Mouse (Mus musculus) CH12.LX (cell line): Measurements from ENCODE around the gene Slc24a2. TPM values are rescaled to one million over a fixed set of nuclear protein-coding genes. Genes with fewer than 3 reads are reported as not detected.
A peak's percentile ranks its signal among the peaks of the same experiment; 100 is the strongest.

ENCODE experiments used
- DNase-seq: peaks from one replicate; pipeline ENCODE4 v3.0.0-alpha.2; 2013; ENCODE audit errors: extremely low read depth
- H3K27ac ChIP-seq: 2 replicates; pipeline ENCODE4 v1.5.1; 2012; ENCODE audit warnings: low read depth, mild to moderate bottlenecking, control low read depth, moderate library complexity; ENCODE audit not compliant: insufficient read depth
- H3K27me3 ChIP-seq: replicated peaks from 2 replicates; pipeline ENCODE3; 2012; ENCODE audit warnings: inconsistent platforms
- H3K36me3 ChIP-seq, 2 experiments: replicated peaks in 1 of 2; 2 replicates each; pipeline versions ENCODE3 to v1.6.1; 2012; ENCODE audit warnings: inconsistent platforms in 1 of 2, low read length in 1 of 2, mild to moderate bottlenecking in 1 of 2, mixed read lengths in 1 of 2, moderate library complexity in 1 of 2; ENCODE audit not compliant: control insufficient read depth in 1 of 2, insufficient read depth in 1 of 2
- H3K4me1 ChIP-seq, 2 experiments: 2 replicates each; pipeline ENCODE4 v1.6.1; 2012; ENCODE audit warnings: inconsistent platforms in 1 of 2, moderate library complexity in 1 of 2; ENCODE audit not compliant: insufficient read depth in 2 of 2, control insufficient read depth in 1 of 2
- H3K4me2 ChIP-seq: 2 replicates; pipeline ENCODE4 v1.6.1; 2012; ENCODE audit warnings: low read depth, mild to moderate bottlenecking, control low read depth; ENCODE audit not compliant: poor library complexity, insufficient read depth, severe bottlenecking
- H3K4me3 ChIP-seq, 3 experiments: fragments of 150-350 bp in 1 of 3; sonication (generic) in 1 of 3; replicated peaks in 1 of 3; 2 replicates each; pipeline versions ENCODE3 to v1.5.1; 2011 to 2012; ENCODE audit warnings: low read depth in 2 of 3, low read length in 2 of 3, mild to moderate bottlenecking in 2 of 3, moderate library complexity in 2 of 3, control low read depth in 1 of 3, improper control_type of control experiment in 1 of 3, inconsistent platforms in 1 of 3, mixed read lengths in 1 of 3; ENCODE audit not compliant: poor library complexity in 1 of 3
- H3K79me2 ChIP-seq: replicated peaks from 2 replicates; pipeline ENCODE4 v1.6.1; 2012; ENCODE audit warnings: mild to moderate bottlenecking, moderate library complexity; ENCODE audit not compliant: control insufficient read depth, poor library complexity, insufficient read depth, severe bottlenecking; ENCODE audit errors: extremely low read depth
- H3K9ac ChIP-seq: 2 replicates; pipeline ENCODE4 v1.6.1; 2012; ENCODE audit warnings: low read depth, mild to moderate bottlenecking, control low read depth, moderate library complexity; ENCODE audit not compliant: insufficient read depth
- H3K9me3 ChIP-seq: replicated peaks from 2 replicates; pipeline ENCODE3; 2012; ENCODE audit warnings: low read length, inconsistent platforms, mixed read lengths
- USF1 ChIP-seq: IDR thresholded peaks from 2 replicates; pipeline ENCODE4 v1.6.1; 2014; ENCODE audit warnings: low read depth, mild to moderate bottlenecking, inconsistent platforms, low read length, improper control_type of control experiment
- USF2 ChIP-seq: conservative IDR thresholded peaks from 2 replicates; pipeline ENCODE4 v1.6.1; 2011; ENCODE audit warnings: low read depth, low read length, improper control_type of control experiment
- dilution Hi-C: fragments of 300-500 bp; cut with MboI; formaldehyde crosslinking; loops from 2 replicates; pipeline ENCODE4 v1.14.3; 2020; ENCODE audit warnings: low sequenced_read_pairs; ENCODE audit not compliant: extremely low pct_unique_long_range_greater_than_20kb, extremely low pct_ligation_motif_present
- in situ Hi-C: fragments of 300-500 bp; cut with MboI; formaldehyde crosslinking; loops from 3 replicates; pipeline ENCODE4 v1.14.3; 2019; ENCODE audit warnings: low sequenced_read_pairs, low pct_ligation_motif_present, low pct_unique_long_range_greater_than_20kb, mixed read lengths
- polyA plus RNA-seq: library from polyadenylated mRNA; unstranded; fragments of >175 nt; gene quantifications from 2 replicates; pipeline ENCODE4 v1.2.1, GENCODE M21; 2012; ENCODE audit warnings: low read depth; ENCODE audit not compliant: insufficient read length
- total RNA-seq, 2 experiments: library from RNA; depleted of rRNA; stranded (reverse); fragments of 300-350 nt in 1 of 2; fragments of >200 nt in 1 of 2; gene quantifications; 2 replicates each; pipeline ENCODE4 v1.2.3; 2012 to 2014

The Slc24a2 gene
- total and polyA plus RNA-seq, 3 experiments: not detected

DNA sequence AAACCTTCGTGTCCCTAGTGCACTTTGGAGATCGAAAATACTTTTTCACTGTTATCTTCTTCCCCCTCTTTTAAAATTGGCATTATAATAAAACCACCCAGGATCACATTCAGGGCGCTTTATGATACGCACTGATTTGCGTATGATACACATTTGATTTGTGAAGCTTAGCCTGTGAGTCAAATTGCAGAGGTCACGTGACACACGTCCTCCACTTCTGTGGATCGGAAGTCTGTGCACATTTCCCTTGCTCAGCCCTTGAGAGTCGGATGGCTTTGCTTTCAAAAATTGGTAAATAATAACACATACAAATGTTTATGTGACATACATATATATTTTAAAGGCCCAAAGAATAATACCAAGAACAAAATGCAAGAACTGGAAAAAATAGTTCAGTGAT lies 294.1 kb downstream of the Slc24a2 start:
- H3K4me1 ChIP-seq: no peaks in the 10 kb centered on the region
- dilution Hi-C loops: no loop called here
- TF ChIP-seq USF1: 0 out of 2 replicates have a peak, but pooled peaks have one; percentile 1
- TF ChIP-seq USF2: no peak
- TF ChIP-seq, all 38 proteins: peak for 1
- Histone ChIP-seq H3K9me3 (no peaks in the 10 kb centered on the region), H3K27ac (no peak overlapping the region), H3K79me2 (no peaks in the 10 kb centered on the region), H3K4me2 (no peak overlapping the region), H3K9ac (no peak overlapping the region), H3K4me3 (no peak overlapping the region), H3K27me3 (no peaks in the 10 kb centered on the region), H3K36me3 (no peaks in the 10 kb centered on the region)
- in situ Hi-C loops: no loop called here
- no peak for DNase-seq
